Mouse (Mus musculus) heart, embryonic 11.5 days (tissue): ENCODE results near the gene Olfr1223. TPM values are rescaled to one million over a fixed set of nuclear protein-coding genes. Genes with fewer than 3 reads are reported as not detected.

Experiments used
- ATAC-seq: fragments of 200-750 bp; cut with Nextera tagmentation; replicated peaks from 2 replicates; pipeline ENCODE4 v1.8.0; 2017; ENCODE audit warnings: moderate library complexity; ENCODE audit not compliant: insufficient number of reproducible peaks, low FRiP score, low TSS enrichment
- H3K27ac ChIP-seq: fragments of 300-500 bp; sonication (generic); 2 replicates; pipeline ENCODE4 v1.5.1; 2014; ENCODE audit warnings: mild to moderate bottlenecking, low read depth, low read length
- H3K27me3 ChIP-seq: fragments of 300-500 bp; sonication (generic); 2 replicates; pipeline ENCODE4 v1.6.1; 2014; ENCODE audit warnings: mild to moderate bottlenecking, low read length, mixed read lengths; ENCODE audit not compliant: control insufficient read depth, insufficient read depth
- H3K36me3 ChIP-seq: fragments of 300-500 bp; sonication (generic); 2 replicates; pipeline ENCODE4 v1.6.1; 2014; ENCODE audit warnings: mild to moderate bottlenecking, low read length, moderate library complexity, mixed read lengths; ENCODE audit not compliant: control insufficient read depth, insufficient read depth
- H3K4me1 ChIP-seq: fragments of 300-500 bp; sonication (generic); 2 replicates; pipeline ENCODE4 v1.6.1; 2014; ENCODE audit warnings: low read length; ENCODE audit not compliant: control insufficient read depth, insufficient read depth
- H3K4me2 ChIP-seq: fragments of 300-500 bp; sonication (generic); 2 replicates; pipeline ENCODE4 v1.6.1; 2014; ENCODE audit warnings: mild to moderate bottlenecking, moderate library complexity
- H3K4me3 ChIP-seq: fragments of 300-500 bp; sonication (generic); 2 replicates; pipeline ENCODE4 v1.5.1; 2014; ENCODE audit warnings: low read depth, low read length
- H3K9ac ChIP-seq: fragments of 300-500 bp; sonication (generic); 2 replicates; pipeline ENCODE4 v1.6.1; 2014; ENCODE audit warnings: mild to moderate bottlenecking, low read depth, low read length, moderate library complexity
- H3K9me3 ChIP-seq: fragments of 300-500 bp; sonication (generic); replicated peaks from 2 replicates; pipeline ENCODE4 v1.6.1; 2016; ENCODE audit warnings: low read length; ENCODE audit not compliant: control insufficient read depth
- WGBS: fragments of 180-500 bp; shearing (Covaris S2); extraction: QIAGEN DNeasy Blood & Tissue Kit; methylation state at CpG from one replicate; pipeline ENCODE4 v1.1.7; 2014; ENCODE audit not compliant: insufficient replicate concordance; 5-methylcytosine and 5-hydroxymethylcytosine counted together
- polyA plus RNA-seq: library from polyadenylated mRNA; unstranded; fragments of >200 nt; fragmentation: Nextera tagmentation; extraction: Ambion mirVana; gene quantifications from 2 replicates; pipeline ENCODE4 v1.2.1, GENCODE M21; 2014

The Olfr1223 gene
- polyA plus RNA-seq, 1 experiment from 2014 or later = not detected

DNA sequence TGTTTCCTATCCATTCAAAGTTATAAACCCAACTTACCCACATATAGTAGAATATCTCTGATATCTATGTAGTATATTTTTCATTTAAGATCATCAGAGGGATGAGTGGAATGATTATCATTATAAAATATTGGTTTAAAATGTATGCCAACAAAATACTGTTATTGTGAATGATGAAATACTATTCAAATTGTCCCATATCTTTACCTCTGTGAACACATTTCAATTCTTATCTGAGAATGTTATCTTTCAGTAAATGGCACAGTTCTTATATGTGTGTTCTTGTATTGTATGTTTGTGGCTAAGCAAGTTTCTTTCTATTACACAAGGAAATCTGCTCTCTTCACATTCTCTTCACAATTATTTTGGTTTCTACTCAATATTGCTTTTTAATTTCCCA is 45.7 kb downstream of the Olfr1223 start:
- H3K36me3 ChIP-seq = no peaks in the 10 kb centered on the region
- H3K9me3 ChIP-seq = no peaks in the 10 kb centered on the region
- H3K4me2 ChIP-seq = no peak overlapping the region
- H3K27ac ChIP-seq = no peak overlapping the region
- H3K4me3 ChIP-seq = no peak overlapping the region
- ATAC-seq = no peak
- H3K27me3 ChIP-seq = no peaks in the 10 kb centered on the region
- no peak overlapping the region for H3K9ac ChIP-seq
- H3K4me1 ChIP-seq = no peaks in the 10 kb centered on the region

DNA sequence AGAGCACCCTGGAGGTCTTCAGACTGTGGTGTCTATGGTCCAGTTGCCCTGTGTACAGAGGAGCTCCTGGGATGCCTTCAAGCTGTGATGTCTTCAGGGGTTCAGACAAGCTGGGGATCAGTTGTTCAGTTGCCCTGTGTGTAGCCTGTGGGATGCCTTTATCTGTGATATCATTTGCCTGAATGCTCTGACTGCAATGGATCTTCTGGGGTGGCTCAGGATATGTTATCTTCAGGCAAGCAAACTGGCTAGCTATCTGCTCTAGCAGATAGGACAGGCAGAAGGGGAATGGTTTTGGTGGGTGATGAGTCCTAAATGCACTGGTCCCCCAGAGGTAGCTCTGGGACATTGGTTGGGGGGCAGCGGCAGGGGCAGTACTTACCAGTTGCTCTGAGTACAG is 57.5 kb downstream of the Olfr1223 start:
- no peak for ATAC-seq
- 88% methylated on average over 1 of the region's 1 CpGs for WGBS
- Histone ChIP-seq H3K4me1 (no peaks in the 10 kb centered on the region), H3K4me3 (no peak overlapping the region), H3K9ac (no peak overlapping the region), H3K9me3 (no peaks in the 10 kb centered on the region), H3K27ac (no peak overlapping the region), H3K36me3 (no peaks in the 10 kb centered on the region), H3K27me3 (no peaks in the 10 kb centered on the region), H3K4me2 (no peak overlapping the region)

Other genes starting within 250 kb of the Olfr1223 start
- gene Olfr1208, start 249.2 kb downstream of the Olfr1223 start, polyA plus RNA-seq = not detected in 2 replicates
- not detected in 2 replicates for gene Olfr1209, start 236.4 kb downstream of the Olfr1223 start, polyA plus RNA-seq
- not detected in 2 replicates for gene Olfr1211, start 213.4 kb downstream of the Olfr1223 start, polyA plus RNA-seq
- not detected in 2 replicates for gene Olfr1212, start 197.6 kb downstream of the Olfr1223 start, polyA plus RNA-seq
- not detected in 2 replicates for gene Gm13762, start 171.3 kb downstream of the Olfr1223 start, polyA plus RNA-seq
- gene Olfr1214, start 158.9 kb downstream of the Olfr1223 start, polyA plus RNA-seq = not detected in 2 replicates
- gene Olfr1215, start 144.6 kb downstream of the Olfr1223 start, polyA plus RNA-seq = not detected in 2 replicates
- gene Olfr1216, start 133.2 kb downstream of the Olfr1223 start, polyA plus RNA-seq = not detected in 2 replicates
- gene Olfr1217, start 119.5 kb downstream of the Olfr1223 start, polyA plus RNA-seq = not detected in 2 replicates
- not detected in 2 replicates for gene Olfr1218, start 90.4 kb downstream of the Olfr1223 start, polyA plus RNA-seq
- not detected in 2 replicates for gene Olfr1219, start 68.0 kb downstream of the Olfr1223 start, polyA plus RNA-seq
- gene Olfr1220, start 44.7 kb downstream of the Olfr1223 start, polyA plus RNA-seq = not detected in 2 replicates
- gene Olfr1221, start 34.3 kb downstream of the Olfr1223 start, polyA plus RNA-seq = not detected in 2 replicates
- gene Olfr1222, start 18.5 kb downstream of the Olfr1223 start, polyA plus RNA-seq = not detected in 2 replicates
- gene Olfr1224-ps1, start 12.5 kb upstream of the Olfr1223 start, polyA plus RNA-seq = not detected in 2 replicates
- not detected in 2 replicates for gene Olfr1225, start 23.1 kb upstream of the Olfr1223 start, polyA plus RNA-seq
- not detected in 2 replicates for gene Olfr1226, start 48.5 kb upstream of the Olfr1223 start, polyA plus RNA-seq
- not detected in 2 replicates for gene Olfr1228, start 102.5 kb upstream of the Olfr1223 start, polyA plus RNA-seq
- gene Olfr1229, start 136.5 kb upstream of the Olfr1223 start, polyA plus RNA-seq = not detected in 2 replicates
- gene Olfr1230, start 145.7 kb upstream of the Olfr1223 start, polyA plus RNA-seq = not detected in 2 replicates
- gene Olfr1231, start 155.5 kb upstream of the Olfr1223 start, polyA plus RNA-seq = not detected in 2 replicates
- not detected in 2 replicates for gene Olfr1232, start 178.1 kb upstream of the Olfr1223 start, polyA plus RNA-seq
- not detected in 2 replicates for gene Olfr1233, start 190.8 kb upstream of the Olfr1223 start, polyA plus RNA-seq
- gene Olfr1234, start 213.3 kb upstream of the Olfr1223 start, polyA plus RNA-seq = not detected in 2 replicates